Mouse (Mus musculus) kidney, postnatal 36 days (tissue): ENCODE measurements around the gene Myt1.
A peak's percentile ranks its signal among the peaks of the same experiment; 100 is the strongest.

Experiments
- DNase-seq, 2 experiments: peaks; one replicate each; pipeline ENCODE4 v3.0.0; 2021 to 2022; ENCODE audit warnings: mixed read lengths in 2 of 2

The Myt1 gene

DNA sequence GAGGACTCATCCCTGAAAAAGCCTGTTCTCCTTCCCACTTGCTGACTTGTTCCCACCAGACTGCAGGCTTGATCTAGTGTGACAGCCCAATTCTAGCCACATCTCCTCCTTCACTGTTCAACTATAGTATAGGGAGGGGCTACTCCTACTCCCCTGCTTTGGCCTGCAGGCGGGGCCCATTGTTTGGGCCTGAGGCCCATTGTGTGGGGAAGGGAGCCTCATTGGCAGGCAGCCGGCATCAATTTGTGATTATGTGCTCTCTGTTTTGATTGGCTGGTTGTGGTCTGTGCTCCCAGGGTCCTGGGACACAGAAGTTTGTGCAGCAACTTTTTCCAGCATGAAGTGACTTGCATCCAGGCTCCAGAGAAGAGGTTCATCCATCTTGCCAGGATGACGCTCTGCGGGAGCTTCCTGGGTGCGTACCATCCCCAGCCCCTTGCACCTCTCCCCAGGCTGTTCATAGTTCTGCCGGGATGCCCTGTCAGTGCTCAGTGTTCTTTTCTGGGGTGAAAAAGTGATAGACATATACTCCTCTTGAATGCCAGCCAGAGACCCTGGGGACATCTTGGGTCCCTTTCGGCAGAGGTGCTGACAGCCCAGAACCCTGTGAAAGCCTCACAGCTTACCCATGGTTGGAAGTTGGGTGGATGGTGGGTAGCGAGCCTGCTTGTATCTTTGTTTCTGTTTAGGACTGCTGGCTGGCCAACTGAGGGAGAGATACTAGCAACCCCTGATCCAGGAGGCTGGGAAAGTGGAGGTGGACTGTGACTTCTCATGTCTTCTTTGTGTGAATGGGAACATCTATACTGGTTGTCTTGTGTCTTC lies at the start of gene Myt1:
Myt1 (plus strand) TSS at position 327 of the 825 bp plus-strand sequence.
- DNase-seq, result no peak

DNA sequence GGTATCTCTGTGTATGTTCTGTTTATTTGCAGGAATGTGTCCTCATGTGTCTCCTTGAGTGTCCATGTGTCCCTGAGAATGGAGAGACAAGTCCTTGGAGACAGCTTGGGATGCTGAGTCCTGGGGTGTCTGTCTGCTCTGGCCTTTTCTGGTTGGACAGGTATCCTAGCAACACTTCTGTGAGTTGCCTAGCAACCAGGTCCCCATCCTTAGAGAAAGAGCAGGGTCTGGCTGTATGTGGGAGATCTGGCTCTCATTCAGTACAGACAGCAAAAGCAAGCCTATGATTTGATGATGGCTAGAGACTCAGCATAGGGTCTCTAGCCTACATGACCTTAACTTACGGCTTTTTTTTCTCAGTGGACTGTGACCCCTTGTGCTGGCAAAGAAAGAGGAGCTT lies 49.4 kb upstream of the Myt1 start:
- DNase-seq, result no peak

DNA sequence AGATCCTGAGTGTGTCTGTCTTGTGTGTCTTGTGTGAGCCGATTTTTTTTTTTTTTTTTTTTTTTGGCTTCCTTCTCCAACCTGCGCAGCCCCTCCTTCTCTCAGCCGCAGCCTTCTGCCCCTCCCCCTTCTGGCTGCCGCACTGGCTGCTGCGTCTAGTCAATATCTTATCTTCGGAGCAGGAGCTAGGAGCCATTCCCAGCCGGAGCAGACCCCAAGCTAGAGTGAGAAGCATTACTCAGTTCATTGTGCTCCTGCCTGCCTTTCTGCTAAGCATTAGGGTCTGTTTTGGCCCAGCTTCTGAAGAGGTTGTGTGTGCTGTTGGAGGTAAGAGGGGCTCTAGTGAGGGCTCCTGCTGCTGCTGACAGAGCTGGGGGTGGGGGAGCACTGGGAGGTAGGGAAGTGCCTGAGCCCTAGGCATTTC lies 48.2 kb upstream of the Myt1 start, which contains the start of gene Oprl1:
Oprl1 (plus strand) TSS at position 114 of the 424 bp plus-strand sequence.
- DNase-seq, result no peak

DNA sequence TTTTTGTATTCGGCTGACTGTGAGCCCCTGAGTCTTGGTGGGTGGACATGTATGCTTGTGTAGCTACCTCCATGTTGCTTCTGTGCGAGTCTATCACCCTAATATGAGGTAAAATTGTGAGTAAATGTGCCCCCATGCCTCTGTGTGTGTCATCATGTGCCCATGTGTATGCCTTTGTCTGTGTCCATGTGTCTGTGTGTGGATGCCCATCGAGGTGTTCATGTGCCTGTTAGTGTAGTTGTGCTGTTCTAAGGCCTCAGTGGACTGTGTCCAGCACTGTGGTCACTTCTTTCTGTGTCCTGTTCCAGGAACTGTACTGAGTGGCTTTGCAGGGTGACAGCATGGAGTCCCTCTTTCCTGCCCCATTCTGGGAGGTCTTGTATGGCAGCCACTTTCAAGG lies 47.8 kb upstream of the Myt1 start:
- DNase-seq, result no peak

DNA sequence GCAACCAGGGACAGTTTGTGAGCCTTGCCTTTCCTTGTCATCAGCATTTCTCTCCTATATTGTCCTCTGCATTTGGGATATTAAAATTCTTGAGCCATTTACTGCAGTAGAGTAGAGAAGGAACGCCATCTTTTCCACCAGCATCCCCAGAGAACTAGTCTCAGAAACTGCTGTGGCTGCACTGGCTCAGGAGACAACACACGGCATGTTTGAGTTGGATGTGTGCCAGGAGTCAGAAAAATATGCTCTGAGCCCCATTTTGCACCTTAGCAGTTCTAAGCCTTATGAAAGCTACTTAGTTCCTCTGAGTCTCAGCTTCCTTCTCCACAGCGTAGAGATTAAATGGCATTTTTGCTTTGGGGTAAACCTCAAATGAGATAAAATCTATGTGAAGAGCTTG lies 46.1 kb upstream of the Myt1 start:
- no peak for DNase-seq

DNA sequence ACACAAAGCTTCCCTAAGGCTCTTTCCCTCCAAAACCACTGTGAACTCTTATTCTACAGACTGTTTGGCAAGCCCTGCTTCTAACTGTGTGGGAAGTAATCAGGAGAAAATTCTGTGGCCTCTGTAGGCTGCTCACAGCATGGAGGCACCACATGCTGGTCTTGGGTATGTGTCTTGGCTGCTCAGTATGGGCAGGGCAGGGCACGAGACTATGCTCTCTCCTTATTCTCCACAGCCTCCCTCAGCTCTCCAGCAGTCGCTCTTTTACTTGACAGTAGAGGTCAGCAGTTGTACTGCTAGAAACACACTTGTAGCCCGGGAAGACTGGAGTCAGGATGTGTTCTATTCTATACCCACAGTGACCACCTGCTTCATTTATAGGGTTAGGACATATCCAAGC lies 43.1 kb upstream of the Myt1 start:
- DNase-seq, result no peak

DNA sequence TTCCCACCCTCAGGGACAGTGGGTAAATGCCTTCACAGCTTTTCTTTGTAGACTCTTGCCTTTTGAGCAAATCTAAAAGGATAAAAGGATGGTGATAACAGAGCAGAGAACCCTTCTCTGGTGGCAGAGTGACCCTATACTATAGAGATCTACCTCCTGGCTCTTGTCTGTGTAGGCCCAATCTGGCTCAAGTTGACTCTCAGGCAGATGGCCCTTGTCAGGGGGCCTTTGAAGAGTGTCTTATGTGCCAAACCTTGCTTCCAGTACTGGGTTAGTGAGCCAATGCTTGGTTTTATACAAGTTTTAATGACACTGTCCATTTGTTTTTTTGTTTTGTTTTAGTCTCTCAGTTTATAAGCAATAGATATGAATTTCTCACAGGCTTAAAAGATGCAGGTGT lies 41.9 kb upstream of the Myt1 start:
- no peak for DNase-seq

DNA sequence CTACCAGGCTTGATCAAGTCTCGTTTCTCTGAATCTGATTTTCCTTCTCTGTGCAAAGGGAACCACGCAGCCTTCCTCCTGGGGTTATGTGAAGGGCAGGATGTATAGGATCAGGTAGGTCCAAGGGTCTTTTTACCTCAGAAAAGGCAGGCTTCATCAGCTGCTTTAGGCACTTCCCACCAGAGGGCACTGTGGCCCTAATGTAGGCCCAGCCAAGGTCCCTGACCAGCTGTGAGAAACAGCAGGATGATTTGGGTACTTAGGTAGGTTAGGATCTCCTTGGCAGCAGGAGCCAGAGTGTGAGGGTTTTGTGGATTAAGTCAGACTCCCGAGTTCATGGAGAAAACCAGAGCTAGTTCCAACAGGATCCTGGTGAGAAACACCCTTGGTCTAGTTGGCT lies 40.9 kb upstream of the Myt1 start:
- DNase-seq, result peak; percentile 10 to 71

DNA sequence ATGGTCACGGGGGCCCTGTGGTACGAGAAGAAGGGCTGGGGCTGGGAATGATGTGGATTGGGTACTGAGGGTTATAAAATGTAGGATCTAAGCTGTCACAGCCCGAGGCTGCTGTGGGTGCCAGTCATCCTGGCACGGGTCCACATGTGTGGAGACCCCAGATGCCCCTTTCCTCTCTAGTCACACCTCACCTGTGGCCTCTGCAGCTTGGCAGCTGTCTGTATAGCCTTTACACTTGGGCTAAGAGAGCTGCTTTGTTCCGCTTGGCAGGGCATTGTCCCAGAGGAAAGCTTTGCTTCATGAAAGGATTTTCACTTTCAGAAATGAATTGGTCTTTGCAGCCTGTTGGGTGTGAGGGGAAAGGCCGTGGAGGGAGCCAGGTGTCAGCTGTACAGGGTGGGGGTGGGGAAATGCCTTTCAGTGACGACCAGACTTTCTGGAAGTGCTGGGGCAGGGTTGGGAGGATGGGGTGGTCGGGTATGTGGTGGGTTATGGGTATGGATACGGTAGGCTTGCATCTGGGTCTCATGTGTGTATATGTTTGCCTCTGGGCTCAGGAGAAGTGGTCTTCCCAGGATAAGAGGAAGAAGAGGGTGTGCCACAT lies 35.4 kb upstream of the Myt1 start:
- DNase-seq, result no peak

DNA sequence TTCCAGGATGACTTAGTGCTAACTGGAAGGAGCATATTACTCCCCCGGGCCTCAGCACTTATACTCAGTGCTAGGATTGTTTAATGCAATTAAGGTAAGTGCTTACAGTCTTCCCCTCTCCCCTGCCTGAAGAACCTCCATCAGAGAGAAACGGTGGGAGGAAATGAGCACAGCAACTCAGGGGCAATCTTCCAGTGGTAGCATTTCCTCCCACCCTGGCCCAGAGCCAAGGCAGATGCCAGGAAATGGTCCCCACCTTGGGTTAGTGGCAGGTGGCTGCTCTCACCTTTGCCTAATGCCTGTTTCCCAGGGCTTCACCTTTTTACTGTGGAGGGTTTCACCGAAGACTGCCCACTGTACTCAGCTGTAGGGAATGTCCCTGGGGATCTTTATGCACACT lies 33.1 kb upstream of the Myt1 start:
- no peak for DNase-seq

DNA sequence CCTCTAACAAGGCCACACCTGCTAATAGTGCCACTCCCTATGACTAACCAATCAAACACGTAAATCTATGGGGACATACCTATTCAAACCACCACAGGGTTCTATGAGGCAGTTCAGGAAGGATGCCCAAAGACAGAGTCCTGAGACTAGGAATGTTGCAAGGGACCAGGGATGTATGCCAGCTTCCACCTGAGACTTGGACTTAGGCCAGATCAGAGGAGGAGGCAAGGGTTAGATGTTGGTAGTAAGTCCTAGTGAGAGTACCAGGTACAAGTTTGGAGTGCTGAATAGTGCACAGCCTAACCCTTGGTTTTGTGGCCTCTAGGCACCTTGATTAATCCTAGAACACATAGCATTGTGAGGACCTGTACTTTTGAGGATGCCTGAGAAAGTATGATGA lies 10.5 kb upstream of the Myt1 start:
- no peak for DNase-seq

DNA sequence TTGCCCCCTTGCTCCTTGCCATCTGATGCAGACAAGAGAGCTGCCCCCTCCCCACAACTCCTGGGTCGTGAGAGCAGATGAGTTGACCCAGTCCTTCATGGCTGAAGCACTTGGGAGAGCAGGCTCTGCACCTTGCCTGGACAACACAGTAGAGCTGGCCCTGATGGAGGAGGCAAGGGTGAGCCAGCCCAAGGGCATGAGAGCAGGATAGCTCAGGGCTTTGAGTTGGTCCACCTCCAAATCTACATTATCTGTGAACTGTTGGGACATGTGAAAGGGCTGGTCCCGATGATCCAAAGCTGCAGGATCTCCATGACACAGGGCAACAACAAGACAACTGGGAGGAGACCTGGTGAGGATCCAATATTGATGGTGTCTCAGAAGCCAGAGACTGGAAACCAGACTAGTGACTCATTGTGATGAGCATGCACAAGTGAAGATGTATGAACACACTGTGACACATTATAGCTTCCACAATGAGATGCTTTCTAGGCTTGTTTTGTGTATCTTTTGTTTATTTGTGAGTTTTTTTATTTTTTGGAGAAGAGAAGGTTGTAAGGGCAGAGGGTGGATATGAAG lies 4.9 kb upstream of the Myt1 start:
- DNase-seq, result no peak

DNA sequence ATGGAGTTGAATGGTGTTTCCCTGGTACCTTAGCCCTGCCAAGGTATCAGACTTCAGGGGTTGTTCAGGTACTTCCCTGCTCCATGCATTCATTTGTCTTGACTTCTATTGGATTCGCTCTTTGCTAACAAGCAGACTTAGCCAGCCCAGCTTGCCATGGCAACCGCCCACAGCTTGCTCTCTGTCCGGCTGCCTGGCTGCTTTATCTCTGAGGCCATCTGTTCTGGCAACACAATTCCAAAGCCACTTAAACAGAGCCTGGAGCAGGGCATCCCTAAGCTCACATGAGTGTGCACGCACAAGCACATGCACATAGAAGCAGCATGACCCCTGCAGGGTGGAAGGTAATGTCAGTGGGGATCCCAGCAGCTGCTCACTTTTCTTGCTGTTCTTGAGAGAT lies 4.1 kb upstream of the Myt1 start:
- no peak for DNase-seq

DNA sequence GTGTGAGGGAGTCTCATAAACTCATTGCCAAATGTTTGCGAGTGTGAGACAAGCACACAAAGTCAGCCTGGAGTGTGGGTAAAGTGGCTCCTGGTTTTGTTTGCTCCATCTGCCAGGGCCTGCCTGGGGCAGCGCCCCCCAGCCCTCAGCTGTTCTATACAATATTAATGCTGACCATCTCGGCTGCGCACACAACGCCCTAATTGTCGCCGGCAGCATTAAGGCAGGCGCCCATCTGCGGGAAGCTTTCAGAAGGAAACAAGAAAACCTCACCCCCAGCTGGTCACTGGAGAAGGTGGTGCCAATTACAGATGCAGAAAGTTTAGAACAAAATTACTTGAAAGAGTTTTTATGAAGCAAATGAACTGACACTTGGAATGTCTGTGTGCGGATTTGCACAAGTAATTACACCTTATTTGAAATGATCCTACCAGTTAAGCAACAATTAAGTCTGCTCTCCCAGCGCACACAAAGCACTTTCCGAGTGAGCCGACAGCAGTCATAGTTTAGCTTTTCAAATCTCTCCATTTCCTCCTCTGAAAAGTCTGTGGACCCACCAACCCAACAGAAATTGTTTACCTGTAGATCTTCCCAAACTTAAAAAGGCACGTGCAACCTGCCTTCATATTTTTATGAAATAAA lies 875 bp downstream of the Myt1 start:
- no peak for DNase-seq

DNA sequence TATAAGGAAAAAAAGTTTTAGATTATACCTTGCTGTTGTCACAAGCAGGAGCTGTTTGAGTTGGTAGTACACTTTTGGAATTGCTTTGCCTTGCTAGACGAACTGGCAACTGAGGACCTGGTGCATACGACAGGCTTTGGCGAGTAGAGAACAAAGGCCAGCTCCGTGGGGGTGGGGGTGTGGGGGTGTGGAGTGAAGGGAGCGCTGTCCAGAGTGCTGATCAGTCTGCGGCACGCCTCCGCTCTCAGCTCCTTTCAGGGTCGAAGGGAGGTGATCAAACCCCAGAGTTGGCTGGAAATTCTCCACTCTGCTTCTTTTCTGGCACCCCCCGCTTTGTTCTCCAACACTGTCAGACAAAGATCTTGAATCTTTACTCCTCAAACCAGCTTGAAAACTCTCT lies 1.5 kb downstream of the Myt1 start:
- peak; percentile 32 to 81 for DNase-seq

DNA sequence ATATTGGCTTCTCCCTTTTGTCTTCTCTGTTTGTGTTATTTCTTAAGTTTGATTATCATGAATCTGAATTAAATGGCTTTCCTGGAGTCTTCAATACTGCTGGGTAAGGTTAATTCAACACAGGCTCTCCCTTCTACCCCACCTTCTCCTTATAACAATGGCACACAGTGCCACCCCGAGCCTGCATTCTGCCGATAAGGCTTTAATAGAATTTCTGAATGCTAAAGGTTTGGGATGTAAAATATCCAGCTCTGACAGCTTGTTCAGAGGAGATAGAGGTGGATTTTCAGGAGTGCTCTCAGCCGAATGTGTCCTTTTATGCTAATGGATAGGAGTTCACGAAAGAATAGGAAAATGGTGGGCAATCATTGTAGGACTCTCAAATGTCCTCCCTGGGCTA lies 2.1 kb downstream of the Myt1 start:
- no peak for DNase-seq

DNA sequence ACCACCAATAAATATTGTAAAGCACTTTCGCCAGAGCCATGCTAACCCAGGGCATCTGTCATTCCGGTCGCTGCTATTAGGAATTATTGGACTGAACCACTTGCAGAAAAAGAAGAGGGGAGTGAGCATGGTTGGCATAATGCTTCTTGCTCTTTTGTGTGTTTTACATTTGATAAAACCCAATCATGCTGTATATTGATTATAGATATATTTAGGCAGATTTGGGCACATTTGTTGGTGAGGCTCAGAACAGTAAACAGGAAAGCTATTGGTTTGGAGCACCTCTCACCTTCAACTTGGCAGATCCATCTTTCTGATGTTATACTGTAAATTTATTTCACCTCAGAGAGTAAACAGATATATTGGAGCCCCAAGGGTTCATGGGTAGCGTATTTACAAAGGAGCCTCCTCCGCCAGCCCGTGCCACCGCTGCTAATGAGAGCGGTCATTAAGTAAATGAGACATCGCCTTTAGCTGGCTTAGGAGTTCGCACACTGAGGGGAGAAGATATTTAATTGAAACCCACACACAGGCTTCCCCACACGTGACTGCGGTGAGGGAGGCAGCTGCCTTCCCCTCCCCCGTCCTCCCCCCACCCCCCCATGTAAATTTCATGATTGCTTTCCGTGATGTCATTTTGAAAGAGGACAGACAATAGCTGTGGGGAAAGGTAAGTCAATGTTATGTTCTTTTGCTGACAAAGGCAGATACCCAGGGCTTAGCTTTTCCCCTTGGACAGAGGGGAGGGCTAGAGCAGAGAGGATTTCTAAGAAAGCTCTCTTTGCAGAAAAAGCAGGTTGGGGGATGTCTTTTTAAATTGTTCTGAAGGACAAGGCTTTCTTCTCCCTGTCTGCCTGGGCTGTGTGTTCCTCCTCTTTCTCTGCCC lies 3.8 kb downstream of the Myt1 start:
- DNase-seq, result no peak

DNA sequence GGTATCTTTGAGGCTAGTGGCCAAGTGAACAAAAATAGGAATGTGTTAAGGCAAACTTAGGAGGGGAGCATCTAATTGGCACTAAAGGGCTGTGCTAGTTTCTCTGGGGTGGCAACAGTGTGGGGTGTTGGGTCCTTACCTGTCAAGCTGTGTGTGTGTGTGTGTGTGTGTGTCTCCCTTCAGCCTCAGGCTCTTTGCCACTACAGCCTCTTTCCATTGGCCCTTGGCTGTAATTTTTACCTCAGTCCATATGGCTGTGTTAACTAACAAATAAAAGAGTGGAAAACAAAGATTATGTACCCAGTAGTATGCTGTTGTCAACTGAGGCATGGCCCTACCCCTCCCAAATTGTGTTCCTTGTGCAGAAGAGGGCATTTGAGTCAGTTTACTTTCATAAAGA lies 5.3 kb downstream of the Myt1 start:
- no peak for DNase-seq

DNA sequence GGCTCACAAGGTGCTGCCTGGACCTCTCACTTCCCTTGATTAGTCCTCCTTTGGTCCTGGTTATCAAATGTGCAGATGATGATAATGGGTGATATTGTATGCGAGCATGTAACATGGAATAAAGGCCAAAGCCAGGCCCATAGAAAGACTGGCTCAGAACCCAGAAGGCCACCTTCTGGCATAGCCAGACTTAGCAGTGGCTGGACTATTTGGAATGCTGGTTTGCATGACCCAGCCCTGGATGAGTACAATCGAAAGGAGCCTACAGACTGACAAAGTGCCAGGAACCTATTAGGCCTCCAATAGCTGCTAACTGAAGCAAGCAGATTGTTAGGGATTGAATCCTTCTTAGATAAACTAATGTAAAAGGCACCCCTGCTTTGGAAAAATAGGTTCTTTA lies 6.3 kb downstream of the Myt1 start:
- DNase-seq, result no peak

DNA sequence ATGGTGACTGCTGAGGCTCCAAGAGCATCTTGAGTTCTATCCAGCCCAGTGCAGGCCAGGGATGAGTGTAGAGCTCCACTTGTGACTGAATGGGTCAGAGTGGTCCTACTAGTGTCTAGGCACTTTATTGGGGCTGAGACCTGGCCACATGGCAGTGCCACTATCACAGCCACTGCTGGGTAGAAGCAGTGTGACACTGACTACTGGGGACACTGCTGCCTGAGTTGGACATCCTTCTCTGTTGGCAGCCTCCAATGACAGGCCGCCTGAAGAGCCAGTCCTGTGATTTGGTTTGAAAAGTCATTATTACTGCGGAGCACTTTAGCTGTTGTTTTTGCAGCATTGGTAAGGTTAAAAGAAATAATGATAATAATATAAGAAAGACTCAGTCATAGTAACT lies 10.1 kb downstream of the Myt1 start:
- DNase-seq, result no peak

DNA sequence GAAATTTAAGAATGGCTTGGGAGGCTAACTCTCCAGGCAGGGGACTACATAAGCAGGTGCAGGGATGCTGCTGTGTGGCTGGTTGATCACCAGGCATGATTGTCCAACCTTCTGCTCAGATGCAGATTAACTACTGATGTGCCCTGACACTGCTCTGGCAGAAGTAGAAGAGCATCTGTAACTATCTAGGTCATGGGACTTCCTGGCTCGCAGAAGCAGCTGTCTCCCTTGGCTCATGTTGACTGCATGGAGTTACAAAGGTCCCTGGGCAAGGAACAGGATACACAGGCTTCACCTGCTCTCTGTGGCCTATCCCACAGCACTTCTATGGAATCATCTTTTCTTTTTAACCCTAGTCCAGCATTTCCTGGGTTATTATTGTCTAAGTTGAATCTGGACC lies 12.7 kb downstream of the Myt1 start:
- DNase-seq, result peak; percentile 3 to 12

DNA sequence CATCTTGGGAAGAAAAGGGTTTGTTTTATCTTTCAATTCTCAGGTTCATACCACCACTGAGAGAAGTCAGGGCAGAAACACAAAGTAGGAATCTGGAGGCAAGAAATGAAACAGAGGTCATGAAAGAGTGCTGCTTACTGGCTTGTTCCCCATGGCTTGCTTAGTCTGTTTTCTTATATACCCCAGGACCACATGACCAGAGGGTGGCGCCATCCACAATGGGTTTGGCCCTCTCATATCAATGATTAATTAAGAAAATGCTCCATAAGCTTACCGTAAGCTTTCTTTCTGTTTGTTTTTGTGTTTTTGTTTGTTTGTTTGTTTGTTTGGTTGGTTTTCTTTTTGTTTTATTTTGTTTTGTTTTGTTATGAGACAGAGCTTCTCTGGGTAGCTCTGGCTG lies 14.6 kb downstream of the Myt1 start:
- peak; percentile 24 to 77 for DNase-seq

DNA sequence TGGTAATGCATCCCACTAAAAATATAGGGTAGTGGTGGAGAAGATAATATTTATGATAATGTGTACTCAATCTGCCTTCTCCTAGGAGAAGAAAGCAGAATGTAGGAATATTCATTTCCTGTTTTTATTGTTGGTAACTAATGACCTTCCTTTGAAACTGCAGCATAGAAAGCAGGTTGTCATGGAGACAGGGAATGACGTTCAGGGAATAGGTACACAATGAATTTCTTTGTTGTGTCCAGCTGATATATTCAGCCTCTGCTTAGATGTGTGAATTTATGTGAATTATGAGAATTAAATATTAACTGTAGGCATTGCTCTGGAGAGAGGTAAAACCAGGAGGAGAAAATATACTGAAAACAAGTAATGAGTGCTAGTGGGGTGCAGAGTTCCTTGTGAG lies 18.3 kb downstream of the Myt1 start:
- no peak for DNase-seq
